Mouse (Mus musculus): ENCODE results near the gene Gm20388.

DNA sequence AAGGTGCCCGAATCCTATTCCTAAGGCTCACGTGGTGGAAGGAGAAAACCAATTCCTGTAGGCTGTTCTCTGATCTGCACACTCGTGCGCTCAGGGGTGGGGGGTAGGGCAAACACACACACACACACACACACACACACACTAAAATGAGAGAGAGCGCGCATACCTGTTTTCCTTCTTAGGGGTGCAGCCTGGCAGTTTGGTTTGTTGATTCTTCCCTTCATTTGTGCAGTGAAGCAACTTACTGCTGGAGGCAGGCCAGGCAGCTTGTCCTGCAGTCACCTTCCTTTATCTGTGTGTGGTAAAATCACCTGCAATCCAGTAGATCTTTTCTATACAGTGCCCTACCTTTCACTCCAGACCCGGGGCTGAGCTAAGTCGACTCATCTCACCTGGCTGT is 3846.3 kb downstream of the Gm20388 start:
- no peak for TF ChIP-seq POLR2A (IDR thresholded peaks at IDR 0.05; ENCODE audit: borderline replicate concordance, extremely low read depth, insufficient read depth, insufficient read length, poor library complexity, severe bottlenecking)
- no peak for TF ChIP-seq CTCF (IDR thresholded peaks at IDR 0.05; ENCODE audit: borderline replicate concordance, extremely low read depth, insufficient read depth, insufficient read length)

Measured in brain, embryonic 14.5 days (tissue).